In genomic region chr1:120341172-120341675, GRCm38 (mm10) we compare ENCODE assay signal across 8 mouse cellular contexts. TPM values are rescaled to one million over a fixed set of nuclear protein-coding genes. Genes with fewer than 3 reads are reported as not detected.
DNase-seq lines count a peak whose midpoint lies in the region; ATAC-seq lines count a peak whose summit lies in the region.

No protein-coding gene starts in this region.

- no peaks in the 10 kb centered on the region for H3K9me3 ChIP-seq in liver, embryonic 12.5 days (replicated peaks)
- no peaks in the 10 kb centered on the region for H3K9me3 ChIP-seq in intestine, embryonic 14.5 days (ENCODE audit: control insufficient read depth, low read length)
- no peaks in the 10 kb centered on the region for H3K9me3 ChIP-seq in neural tube, embryonic 14.5 days (ENCODE audit: control insufficient read depth, low read length)

- WGBS in liver, embryonic 12.5 days (ENCODE audit: insufficient replicate concordance): 3% methylated on average over 41 of the region's 41 CpGs
- under 1% methylated on average over 37 of the region's 41 CpGs for WGBS in intestine, embryonic 14.5 days
- under 1% methylated on average over 41 of the region's 41 CpGs for WGBS in neural tube, embryonic 14.5 days

- peak overlapping the region; percentile 42 for H3K4me2 ChIP-seq in liver, embryonic 12.5 days
- peak overlapping the region; percentile 45 for H3K4me2 ChIP-seq in intestine, embryonic 14.5 days (ENCODE audit: low read length)
- peak overlapping the region; percentile 56 for H3K4me2 ChIP-seq in neural tube, embryonic 14.5 days (ENCODE audit: low read depth, low read length)

- no peaks in the 10 kb centered on the region for H3K36me3 ChIP-seq in liver, embryonic 12.5 days
- no peaks in the 10 kb centered on the region for H3K36me3 ChIP-seq in intestine, embryonic 14.5 days (ENCODE audit: control insufficient read depth, insufficient read depth, low read length)
- H3K36me3 ChIP-seq in neural tube, embryonic 14.5 days (ENCODE audit: control insufficient read depth, insufficient read depth, low read length): no peaks in the 10 kb centered on the region

- peak overlapping the region; percentile 19 for H3K4me3 ChIP-seq in liver, embryonic 12.5 days
- peak overlapping the region; percentile 26; the same call in 1 of the 2 replicates for H3K4me3 ChIP-seq in intestine, embryonic 14.5 days (ENCODE audit: low read depth, low read length)
- H3K4me3 ChIP-seq in neural tube, embryonic 14.5 days (ENCODE audit: low read depth, low read length): peak overlapping the region; percentile 27

- H3K4me1 ChIP-seq in liver, embryonic 12.5 days: no peaks in the 10 kb centered on the region; the same call in 1 of the 2 replicates
- H3K4me1 ChIP-seq in intestine, embryonic 14.5 days (replicated peaks; ENCODE audit: control insufficient read depth, insufficient read depth, low read length): peaks cover 5% of the 10 kb centered on the region; the same call in 1 of the 2 replicates
- H3K4me1 ChIP-seq in neural tube, embryonic 14.5 days (ENCODE audit: control insufficient read depth, insufficient read depth, low read length): peaks cover 16% of the 10 kb centered on the region; the same call in 1 of the 2 replicates

- no peak overlapping the region for H3K9ac ChIP-seq in liver, embryonic 12.5 days
- no peak overlapping the region for H3K9ac ChIP-seq in intestine, embryonic 14.5 days (ENCODE audit: low read length)
- no peak overlapping the region for H3K9ac ChIP-seq in neural tube, embryonic 14.5 days (replicated peaks; ENCODE audit: low read depth, low read length)

- no peak overlapping the region for H3K27ac ChIP-seq in liver, embryonic 12.5 days
- no peak overlapping the region for H3K27ac ChIP-seq in intestine, embryonic 14.5 days (ENCODE audit: low read depth)
- H3K27ac ChIP-seq in neural tube, embryonic 14.5 days (ENCODE audit: low read depth, low read length): no peak overlapping the region

- DNase-seq in adrenal gland, postnatal 14 days: peak; percentile 19
- DNase-seq in adrenal gland, postnatal 4 days (ENCODE audit: low spot score in 2 of 2): no peak
- DNase-seq in liver: no peak
- DNase-seq in intestine, embryonic 14.5 days (ENCODE audit: low spot score): peak; percentile 53
- no peak for DNase-seq in cerebellum, adult 9-11 months

- peaks cover 100% of the 10 kb centered on the region for H3K27me3 ChIP-seq in liver, embryonic 12.5 days (replicated peaks)
- H3K27me3 ChIP-seq in intestine, embryonic 14.5 days (replicated peaks; ENCODE audit: control insufficient read depth, insufficient read depth, low read length): peaks cover 92% of the 10 kb centered on the region
- peaks cover 56% of the 10 kb centered on the region for H3K27me3 ChIP-seq in neural tube, embryonic 14.5 days (ENCODE audit: control insufficient read depth, insufficient read depth, low read length)

- no peak for ATAC-seq in liver, embryonic 12.5 days
- ATAC-seq in intestine, embryonic 14.5 days (replicated peaks; ENCODE audit: low FRiP score, low TSS enrichment, low read depth): no peak
- ATAC-seq in neural tube, embryonic 14.5 days (ENCODE audit: low read depth): no peak
- ATAC-seq in megakaryocyte-erythroid progenitor cell, adult 5-6 weeks (replicated peaks; ENCODE audit: low FRiP score, low TSS enrichment, poor library complexity, severe bottlenecking): no peak

RNA-seq across cellular contexts. Expression of gene C1ql2, which starts 0.8 kb away (rescaled TPM):
- total RNA-seq in adrenal gland, postnatal 14 days (2021): 0.19 TPM in 1 of 2 replicates, not detected in the other
- total RNA-seq in adrenal gland, postnatal 4 days (2021): under 1 TPM in 1 of 2 experiments, not detected in 1; 0.14 TPM
- not detected in 2 replicates for polyA plus RNA-seq in liver, embryonic 12.5 days (2016; fragmentation: Nextera tagmentation; extraction: Ambion mirVana)
- not detected in 2 replicates for polyA plus RNA-seq in intestine, embryonic 14.5 days (2014; fragmentation: Nextera tagmentation; extraction: Ambion mirVana)
- polyA plus RNA-seq in neural tube, embryonic 14.5 days (2014; fragmentation: Nextera tagmentation; extraction: Ambion mirVana): 0.99 and 1.0 TPM in 2 replicates
- total RNA-seq in megakaryocyte-erythroid progenitor cell, adult 5-6 weeks (2014; fragmentation: Nextera tagmentation): not detected in 2 replicates
- not detected in 2 replicates for total RNA-seq in megakaryocyte-erythroid progenitor cell, adult 5-6 weeks (2017)

Comparison
In these comparisons a context has a peak if more than half of its experiments do, and no peak if none do; other contexts are left out.
1. DNase-seq: peak in adrenal gland, postnatal 14 days (single experiment) and intestine, embryonic 14.5 days (single experiment); none in adrenal gland, postnatal 4 days (0 of 2), liver (single experiment) and cerebellum, adult 9-11 months (single experiment).
2. Peak in every context shown above with its lines, with median percentiles within 50 percentile points of each other: H3K4me2 ChIP-seq and H3K4me3 ChIP-seq.